Mouse (Mus musculus) cerebellum, adult 11 months (tissue): ENCODE results near the gene Fbxo17.

Experiments
- DNase-seq: peaks from one replicate; pipeline ENCODE4 v3.0.0; 2022

Fbxo17 gene

DNA sequence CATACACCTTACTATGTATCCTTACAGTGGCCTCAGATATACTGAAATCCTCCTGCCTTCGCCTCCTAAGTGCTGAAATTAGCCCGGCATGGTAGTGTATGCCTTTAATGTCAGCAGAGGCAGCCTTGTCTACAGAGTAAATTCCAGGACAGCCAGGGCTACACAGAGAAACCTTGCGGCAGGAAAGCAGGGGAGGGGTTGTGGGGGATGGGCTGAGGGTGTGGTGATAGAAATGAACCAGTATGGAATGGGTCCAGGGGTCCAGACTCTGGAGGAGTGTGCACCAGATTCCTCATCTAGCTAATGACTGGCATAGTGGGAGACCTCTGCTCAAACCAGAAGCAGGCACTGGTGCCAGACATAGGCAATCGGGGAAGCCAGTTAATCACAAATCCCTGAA is 2.6 kb downstream of the Fbxo17 start:
- no peak for DNase-seq

DNA sequence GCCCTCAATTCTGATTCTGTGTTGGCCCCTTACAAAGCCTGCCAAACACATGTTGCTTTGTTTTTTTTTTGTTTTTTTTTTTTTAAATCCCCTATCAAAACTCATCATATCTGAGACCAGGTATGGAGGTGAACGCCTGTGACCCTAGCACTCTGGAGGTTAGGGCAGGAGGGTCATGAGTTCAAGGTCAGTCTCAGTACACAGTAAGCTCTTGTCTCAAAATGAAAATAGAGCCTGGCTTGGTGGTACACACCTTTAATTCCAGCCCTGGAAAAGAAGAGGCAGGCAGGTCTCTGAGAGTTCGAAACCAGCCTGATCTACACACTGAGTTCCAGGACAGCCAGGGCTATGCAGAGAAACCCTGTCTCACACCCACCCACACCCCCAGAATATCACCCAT is 3.0 kb downstream of the Fbxo17 start:
- no peak for DNase-seq

DNA sequence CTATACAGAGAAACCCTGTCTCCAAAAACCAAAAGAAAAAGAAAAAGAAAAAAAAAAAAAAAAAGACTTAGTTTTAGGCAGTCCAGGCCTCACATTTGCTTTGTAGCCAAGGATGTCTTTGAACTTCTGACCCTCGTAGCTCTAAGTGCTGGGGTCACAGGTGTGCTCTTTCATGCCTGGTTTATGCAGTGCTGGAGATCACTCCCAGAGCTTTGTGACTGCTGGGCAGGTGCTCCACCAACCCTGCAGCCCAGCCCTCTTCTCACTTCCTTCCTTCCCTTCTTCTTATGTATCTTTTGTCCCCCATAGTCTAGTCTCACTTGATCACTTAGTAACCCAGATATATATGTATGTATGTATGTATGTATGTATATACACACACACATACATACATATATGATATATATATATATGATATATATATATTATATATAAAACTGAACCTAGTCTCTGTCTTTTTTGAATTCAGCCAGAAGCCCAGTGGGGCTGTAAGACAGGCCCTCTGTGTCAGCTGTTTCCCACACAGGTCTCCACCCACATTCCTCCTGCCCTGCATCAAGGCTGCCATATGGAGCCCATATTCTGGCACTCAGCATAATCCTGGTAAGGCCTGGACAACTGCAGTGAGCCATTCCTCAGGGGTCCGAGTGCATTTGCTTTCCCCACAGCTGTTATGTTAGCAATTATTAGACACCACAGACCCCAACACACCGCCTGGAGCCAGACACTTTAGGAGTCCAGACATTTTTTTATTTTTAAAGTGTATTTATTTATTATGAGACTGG is 4.3 kb downstream of the Fbxo17 start:
- DNase-seq: no peak

DNA sequence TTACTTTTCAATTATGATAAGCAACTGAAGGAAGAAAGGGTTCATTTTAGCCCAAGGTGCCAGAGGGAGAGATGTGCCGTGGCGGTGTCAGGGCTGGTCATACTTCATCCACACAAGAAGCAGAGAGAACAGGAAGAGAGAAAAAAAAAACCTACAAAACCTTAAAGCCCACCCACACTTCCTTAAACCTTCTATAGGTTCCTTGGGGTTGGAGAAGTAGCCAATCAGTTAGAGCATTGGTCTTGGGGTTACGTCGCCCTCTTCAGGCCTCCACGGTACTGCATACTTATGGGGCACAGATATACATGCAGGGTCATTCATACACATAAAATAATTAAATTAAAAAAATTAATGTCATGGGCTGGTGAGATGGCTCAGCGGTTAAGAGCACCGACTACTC is 5.5 kb downstream of the Fbxo17 start:
- no peak for DNase-seq

DNA sequence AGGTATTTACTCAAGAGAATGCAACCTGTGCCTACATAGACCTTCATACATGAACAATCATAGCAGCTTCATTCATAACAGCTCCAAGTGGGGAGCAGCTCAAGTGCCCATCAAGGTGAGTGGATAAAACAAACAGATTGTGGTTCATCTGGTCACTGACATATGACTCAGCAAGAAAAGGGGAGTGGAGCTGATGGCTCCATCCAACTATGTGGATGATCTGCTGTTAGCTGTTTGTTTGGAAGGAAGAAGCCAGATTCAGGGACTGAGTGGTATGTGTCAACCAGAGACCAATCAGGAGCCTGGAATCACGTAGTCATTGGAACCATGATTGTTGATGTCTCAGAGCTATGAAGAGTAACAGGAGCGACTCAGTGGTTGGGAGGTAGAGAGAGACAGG is 8.0 kb downstream of the Fbxo17 start:
- DNase-seq: no peak

DNA sequence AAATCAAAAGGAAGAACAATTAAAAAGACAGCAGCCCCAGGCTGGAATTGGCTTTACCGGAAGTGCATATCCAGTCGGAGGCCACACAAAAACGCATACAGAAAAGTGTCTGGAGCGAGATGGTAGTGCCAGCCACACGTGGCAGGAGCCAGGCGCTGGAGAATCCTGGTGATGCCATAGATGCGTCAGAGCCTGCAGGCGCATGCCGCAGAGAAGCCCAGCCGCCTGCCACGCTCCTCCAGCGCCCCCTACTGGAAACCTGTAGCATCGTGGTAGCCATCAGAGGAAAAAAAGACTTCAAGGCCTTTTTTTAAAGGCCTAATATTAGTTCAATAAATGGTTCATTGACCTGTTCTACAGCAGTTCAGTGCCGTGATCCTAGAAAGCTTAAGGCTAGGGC is 10.0 kb downstream of the Fbxo17 start:
- DNase-seq: peak; percentile 78

DNA sequence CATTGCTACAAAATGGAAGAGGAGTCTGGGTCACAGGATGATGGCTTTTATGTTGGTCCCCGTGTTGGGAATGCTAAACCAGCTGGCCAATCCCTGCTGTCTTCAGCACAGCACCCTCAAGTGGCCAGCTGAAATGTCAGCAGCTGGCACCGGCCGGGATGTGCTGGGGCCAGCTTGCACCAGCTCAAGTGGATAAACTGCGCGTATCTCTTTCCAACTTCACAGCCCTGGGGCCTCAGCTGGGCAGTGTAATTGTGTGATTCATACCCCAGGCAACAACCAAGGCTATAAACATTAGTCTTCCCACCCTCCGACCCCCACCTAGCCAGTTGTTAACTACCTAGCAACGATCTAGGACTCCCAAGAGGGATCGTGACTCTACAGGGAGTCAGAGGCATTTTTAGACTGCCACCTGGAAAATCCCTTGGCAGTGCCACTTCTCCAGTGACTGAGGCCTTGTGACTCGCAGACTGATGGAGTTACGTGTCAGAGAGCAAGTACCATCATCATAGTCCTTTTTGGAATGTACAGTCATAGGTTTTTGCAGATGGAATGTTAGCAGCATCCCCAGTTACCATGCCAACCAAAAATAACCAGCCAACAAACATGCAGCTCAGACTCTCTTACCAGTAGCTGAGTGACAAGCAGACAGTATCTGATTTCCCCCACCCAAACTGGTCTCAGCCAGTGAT is 11.2 kb downstream of the Fbxo17 start:
- no peak for DNase-seq

DNA sequence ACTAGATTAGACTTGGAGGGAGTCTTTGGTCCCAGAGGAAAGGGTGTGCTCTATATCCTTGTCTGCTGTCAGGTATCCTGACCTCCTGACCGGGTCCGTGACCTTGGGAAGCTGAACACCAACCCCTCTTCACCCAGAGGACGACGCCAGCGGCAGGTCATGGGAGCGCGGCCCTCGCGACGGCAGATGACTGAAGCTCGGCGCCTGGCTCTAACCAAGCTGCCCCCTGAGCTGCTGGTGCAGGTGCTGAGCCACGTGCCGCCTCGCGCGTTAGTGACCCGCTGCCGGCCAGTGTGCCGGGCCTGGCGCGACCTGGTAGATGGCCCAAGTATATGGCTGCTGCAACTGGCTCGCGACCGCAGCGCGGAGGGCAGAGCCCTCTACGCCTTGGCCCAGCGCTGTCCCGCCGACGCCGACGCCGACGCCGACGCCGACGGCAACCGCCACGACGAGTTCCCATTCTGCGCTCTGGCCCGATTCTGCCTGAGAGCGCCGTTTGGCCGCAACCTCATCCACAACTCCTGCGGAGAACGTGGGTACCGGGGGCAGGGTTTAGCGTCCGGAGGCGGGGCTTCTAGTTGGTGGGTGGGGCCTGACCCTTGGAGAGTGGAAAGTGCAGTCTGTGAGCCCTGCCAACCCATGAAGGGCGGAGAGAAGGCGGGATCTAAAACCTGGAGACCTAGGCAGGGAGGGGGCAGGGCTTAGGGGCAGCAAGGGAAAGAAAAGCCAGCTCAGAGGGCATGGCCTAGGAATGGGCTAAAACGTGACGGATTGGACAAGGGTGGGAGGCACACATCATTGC is 15.9 kb downstream of the Fbxo17 start:
- DNase-seq: peak; percentile 64

DNA sequence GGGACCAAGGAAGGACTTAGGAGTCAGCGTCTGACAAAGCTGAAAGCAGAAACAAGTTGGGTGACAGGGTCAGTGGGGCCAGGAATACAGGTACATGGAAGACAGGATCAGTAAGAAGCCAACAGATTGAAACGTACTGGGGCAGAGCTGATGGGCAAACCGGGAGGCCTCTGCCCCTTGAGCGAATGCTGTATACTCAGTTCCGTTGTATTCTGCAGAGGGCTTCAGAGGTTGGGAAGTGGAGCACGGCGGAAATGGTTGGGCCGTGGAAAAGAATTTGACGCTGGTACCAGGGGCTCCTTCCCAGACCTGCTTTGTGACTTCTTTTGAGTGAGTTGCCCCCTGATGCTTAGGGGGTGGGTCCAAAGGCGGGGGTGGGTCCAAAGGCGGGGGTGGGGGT is 16.6 kb downstream of the Fbxo17 start:
- DNase-seq: no peak

DNA sequence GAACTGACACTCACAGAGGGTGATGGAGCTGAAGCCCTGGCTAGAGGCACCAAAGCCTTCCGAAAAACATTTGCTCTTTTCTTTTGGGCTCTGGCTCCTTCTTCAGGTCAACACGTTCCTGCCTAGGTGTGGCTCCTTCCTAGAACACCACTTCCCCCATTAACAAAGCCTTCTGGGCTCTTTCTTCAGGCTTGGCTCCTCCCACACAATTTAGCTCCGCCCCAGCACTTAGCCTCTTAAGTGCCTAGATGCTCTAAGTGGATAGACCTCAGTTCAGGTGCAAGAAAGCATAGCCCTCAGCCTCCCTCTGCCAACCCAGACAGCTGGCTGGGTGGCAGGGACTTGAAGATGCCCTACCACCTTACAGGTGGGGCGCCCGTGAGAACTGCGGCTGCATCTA is 19.1 kb downstream of the Fbxo17 start:
- no peak for DNase-seq

DNA sequence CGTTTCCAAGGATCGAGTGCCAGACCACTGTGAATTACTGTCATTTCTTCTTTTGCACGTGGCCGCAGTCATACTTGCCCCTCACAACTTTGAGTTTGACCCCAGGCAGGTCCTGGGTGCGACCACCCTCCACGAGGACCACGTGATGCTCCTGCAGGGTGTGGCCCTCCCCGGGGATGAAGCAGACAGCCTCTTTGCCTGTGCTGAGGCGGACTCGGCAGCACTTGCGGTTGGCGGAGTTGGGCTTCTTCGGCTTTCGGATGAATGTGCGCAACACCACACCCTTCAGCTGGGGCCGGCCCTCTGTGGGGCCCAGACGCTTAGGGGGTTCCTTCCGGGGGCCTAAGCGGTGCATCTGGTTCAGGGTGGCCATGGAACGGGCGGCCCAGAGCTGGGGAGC is 23.2 kb downstream of the Fbxo17 start:
- DNase-seq: no peak

DNA sequence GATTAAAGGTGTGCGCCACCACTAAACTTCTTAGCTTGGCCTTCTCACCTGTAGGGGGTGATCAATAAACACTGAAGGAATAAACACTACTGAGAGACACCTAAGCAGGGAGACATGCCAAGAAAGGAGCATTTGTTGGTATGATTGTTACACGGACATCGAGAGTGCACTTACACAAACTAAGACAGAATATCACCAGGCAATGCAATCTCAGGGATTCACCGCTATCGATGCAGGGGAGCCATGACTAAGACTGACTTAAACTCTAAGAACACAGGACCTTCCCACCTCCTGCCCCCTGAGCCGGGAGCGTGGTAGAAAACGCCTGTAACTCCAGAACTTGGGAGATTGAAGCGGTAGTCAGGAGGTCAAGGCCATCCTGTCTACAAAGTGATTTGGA is 24.3 kb downstream of the Fbxo17 start:
- no peak for DNase-seq

DNA sequence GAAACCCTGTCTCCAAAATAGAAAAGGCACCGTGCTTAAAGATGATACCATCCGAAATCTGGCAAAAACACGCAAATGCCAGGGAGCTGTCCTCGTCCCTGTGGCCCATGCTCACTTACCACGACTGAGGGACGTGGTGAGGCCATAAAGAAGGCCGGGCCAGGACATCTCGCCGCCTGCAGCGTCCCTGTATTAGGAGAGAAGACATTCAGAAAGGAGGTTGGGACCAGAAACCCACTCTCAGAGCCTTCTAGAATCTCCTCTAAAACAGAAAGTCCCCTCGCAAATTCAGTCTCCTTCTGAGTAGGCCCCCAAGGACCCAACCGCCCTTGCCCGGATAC is 24.7 kb downstream of the Fbxo17 start:
- no peak for DNase-seq

DNA sequence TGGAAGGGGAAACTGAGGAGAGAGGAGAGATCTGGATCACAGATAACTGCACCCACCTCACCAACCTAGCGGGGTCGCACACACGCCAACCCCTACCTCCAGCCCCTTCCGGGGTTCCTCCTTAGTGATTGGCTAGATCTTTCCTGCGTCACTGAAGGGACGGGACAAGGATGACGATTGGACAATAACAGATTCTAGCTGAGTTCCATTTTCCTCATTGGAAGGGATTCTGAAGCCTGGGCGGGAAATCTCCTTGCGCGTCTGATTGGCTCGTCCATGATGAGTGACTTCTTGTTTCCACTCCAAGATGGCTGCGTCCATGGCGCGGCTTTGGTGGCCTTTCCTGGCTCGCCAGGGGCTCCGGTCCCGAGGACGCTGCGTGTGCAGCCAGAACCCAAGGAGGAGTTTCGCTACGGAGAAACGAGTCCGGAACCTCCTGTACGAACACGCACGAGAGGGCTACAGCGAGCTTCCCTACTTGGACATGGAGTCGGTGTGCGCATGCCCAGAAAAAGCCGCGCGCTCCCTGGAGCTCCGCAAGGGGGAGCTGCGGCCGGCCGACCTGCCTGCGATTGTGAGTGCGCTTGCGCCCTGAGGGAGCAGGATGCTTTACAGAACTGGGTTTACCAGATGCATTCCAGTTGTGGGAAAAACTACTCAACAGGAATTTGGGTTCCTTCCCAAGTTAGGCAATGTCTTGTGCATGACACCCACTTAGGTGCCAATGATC is 25.3 kb downstream of the Fbxo17 start, which contains the start of the genes Mrps12 and Sars2:
TSS of gene Mrps12 (minus strand) at position 112 of the 730 bp plus-strand sequence.
TSS of gene Sars2 (plus strand) at position 284 of the 730 bp plus-strand sequence.
- peak; percentile 94 for DNase-seq

DNA sequence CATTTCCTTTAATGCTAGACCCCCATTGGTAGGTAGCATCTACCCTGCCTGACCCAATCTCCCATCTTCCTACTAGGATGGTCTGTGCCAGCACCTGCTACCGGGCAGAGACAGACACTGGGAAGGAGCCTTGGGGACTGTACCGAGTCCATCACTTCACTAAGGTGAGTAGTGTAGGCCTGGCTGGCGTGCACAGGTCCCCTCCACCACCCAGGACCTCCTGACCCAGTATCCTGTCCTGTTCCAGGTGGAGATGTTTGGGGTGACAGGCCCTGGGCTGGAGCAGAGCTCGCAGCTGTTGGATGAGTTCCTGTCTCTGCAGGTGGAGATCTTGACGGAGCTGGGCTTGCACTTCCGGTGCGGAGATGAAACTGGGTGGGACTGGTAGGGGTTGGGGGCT is 33.3 kb downstream of the Fbxo17 start:
- no peak for DNase-seq

DNA sequence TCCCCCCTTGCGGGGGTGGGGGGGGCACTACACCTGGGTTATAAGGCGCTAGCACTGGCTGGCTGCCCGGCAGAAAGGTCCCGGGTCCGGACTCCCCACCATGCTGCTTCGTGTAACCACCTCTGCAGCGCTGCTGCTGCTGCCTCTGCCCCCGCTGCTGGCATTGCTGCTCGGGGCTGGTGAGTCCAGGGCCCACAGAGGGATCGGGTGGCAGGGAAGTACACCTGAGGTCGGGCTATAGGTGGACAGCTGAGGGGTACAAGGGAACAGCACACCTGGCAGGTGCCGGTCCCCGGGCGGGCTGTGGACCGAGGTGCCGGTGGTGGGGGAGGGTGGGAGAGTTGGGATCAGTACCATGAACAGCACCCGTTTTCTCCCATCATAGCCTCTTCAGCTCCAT is 39.5 kb downstream of the Fbxo17 start, which contains the start of gene Ccer2:
TSS of gene Ccer2 (plus strand) at position 96 of the 400 bp plus-strand sequence.
- no peak for DNase-seq

DNA sequence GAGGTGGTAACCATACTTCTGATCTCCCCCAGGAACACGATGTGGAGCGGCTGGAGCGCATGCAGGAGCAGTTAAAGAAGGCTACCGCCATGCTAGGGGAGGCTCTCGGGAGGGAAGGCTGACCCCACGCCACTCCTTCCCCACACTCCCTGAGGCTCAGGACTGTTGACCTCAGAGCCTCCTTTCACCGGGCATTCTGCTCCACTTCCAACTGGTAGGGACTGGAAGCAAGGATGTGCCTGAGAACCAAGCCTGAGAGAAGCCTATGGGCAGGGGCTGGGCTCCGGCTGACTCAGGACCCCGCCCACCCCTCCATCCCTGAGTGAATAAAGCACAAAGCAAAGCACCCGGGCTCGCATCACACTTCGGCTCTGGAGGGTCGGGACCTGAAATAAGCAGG is 42.0 kb downstream of the Fbxo17 start:
- DNase-seq: no peak

DNA sequence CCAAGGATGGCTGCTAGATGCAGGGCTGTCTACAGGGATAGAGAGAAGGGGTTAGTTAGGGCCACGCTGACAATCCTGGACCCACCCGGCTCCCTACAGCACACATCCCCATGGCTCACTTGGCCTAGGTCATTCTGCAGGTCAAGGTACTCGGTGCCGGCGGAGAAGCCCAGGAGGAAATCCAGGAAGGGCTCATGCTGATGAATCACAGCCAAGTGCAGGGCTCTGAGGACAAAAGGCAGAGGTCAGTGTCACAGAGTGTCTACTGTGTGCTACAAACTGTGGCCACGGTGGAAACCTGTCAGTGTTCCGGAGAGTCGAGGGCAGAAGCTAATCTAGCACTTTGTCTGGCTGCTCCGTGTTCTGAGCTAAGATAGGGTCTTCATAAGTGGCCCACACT is 45.3 kb downstream of the Fbxo17 start:
- DNase-seq: no peak

DNA sequence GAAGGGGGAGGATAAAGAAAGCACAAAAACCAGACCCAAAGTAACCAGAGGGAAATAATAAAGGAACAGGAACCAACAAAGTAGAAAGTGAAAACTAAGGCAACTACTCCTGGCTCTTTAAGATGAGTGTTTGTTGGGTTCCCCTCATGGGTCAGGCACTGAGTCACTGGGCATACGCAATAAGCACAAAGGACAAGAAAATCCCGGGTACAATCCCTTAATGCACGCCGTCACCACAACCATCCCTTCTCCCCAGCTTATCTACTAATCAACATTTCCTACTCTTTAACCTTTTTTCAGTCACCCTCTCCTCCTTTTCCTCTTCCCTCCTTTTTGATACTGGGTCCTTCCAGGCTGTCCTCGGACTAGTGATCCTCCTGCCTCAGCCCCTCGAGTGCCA is 48.6 kb downstream of the Fbxo17 start:
- DNase-seq: no peak

DNA sequence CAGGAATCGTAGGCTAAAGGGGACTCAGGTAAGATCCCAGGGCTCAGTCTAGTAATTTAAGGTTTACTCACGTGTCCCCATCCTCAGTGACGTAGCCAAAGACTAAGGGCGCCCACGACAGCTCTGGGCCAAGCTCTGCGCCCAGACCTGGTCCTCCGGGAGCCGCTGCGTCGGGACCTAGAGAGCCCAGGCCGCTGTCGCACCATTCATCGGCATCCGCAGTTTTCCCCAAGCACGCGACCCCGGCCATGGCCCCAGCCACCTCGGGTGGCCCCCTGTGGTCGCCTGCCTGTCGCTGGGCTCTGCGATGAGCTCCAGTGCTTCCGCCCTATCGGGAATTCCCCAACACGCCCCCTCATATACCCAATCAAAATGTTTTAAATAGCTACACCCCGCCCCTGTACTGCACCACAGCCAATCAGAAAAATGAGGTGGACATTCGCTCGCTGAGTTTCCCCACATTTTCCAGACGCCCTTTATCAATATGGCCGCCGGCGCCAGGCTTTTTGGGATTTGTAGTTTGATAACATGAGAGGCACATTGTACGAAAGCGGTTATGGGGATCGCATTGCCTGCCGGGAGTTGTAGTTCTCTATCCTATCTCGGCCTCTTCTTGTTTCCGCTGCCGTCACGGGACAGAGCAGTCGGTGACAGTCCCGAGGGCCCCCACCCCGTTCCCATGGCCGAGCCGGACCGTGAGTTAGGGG is 49.7 kb downstream of the Fbxo17 start, which contains the start of gene Sirt2:
TSS of gene Sirt2 (plus strand) at position 563 of the 707 bp plus-strand sequence.
- DNase-seq: peak; percentile 97

DNA sequence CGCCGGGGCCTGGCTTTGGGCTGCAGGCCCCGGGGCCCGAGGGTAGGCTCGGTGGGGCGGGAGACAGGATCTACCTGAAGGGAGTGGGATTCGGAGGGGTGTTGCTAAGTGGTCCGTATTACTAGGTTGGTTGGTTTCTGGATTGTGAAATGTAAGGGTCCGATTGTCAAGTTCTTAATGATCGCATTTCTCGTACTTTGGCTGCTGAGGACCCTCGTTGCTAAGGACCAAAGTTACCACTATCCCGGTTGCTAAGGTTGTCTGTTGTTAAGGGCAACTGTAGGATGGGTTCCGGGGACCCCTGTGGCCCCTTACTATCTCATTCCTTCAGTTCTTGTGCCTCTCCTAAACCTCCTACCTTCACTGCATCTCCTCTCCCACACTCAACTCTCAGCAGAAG is 50.3 kb downstream of the Fbxo17 start:
- DNase-seq: no peak

DNA sequence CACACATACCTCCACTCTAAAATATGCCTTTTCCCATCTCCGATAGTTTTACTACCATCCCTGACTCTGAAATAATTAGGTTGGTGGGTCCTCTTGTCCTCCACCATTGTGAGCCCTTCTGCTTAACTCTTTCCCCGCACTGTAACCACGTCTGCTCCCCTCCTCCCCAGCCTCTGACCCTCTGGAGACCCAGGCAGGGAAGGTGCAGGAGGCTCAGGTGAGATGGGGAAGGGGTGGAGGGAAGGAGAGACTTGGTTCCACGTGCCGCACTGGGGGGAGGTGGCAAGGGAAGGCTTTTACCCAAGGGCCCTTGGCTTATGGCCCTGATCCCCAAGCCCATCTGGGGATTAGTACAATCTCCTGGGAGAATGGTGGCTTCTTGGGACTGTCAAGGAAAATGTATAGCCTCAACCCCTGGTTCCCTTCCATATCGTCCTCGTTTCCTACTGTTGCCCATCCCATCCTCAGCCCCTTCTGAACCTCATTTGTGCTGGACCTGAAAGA is 50.9 kb downstream of the Fbxo17 start, which contains the start of gene Nfkbib:
TSS of gene Nfkbib (minus strand) at position 51 of the 504 bp plus-strand sequence.
- no peak for DNase-seq
